Mouse (Mus musculus): ENCODE data around the gene Tekt1. TPM values are rescaled to one million over a fixed set of nuclear protein-coding genes. Genes with fewer than 3 reads are reported as not detected.
A peak's percentile ranks its signal among the peaks of the same experiment; 100 is the strongest.

Gene Tekt1
- polyA plus RNA-seq (2012; rRNA removed) (not detected in 2 replicates), polyA plus RNA-seq (2014; fragmentation: Nextera tagmentation; extraction: Ambion mirVana) (not detected in 2 replicates)

GRCm38 (mm10) chr11:72362347-72362741, at the start of gene Tekt1:
Tekt1 (minus strand) TSS chr11:72362442.
- DNase-seq (ENCODE audit: low read depth in 3 of 3, low spot score in 3 of 3) (no peak), ATAC-seq (ENCODE audit: insufficient read depth) (no peak)
- Histone ChIP-seq H3K27ac (no peak within 1 kb of the TSS), H3K4me3 (ENCODE audit: insufficient read depth in 1 of 2, low read depth in 2 of 2, low read length in 2 of 2) (peak within 1 kb of the TSS; percentile 34 to 39), H3K4me2 (ENCODE audit: low read depth) (peak within 1 kb of the TSS; percentile 64), H3K9ac (replicated peaks) (no peak within 1 kb of the TSS), H3K27me3 (ENCODE audit: control insufficient read depth, insufficient read depth, low read length) (peaks cover 4% of the 10 kb centered on the region; the same call in 1 of the 2 replicates), H3K4me1 (replicated peaks; ENCODE audit: control insufficient read depth in 2 of 2, insufficient read depth in 2 of 2, low read length in 1 of 2) (no peaks in the 10 kb centered on the region), H3K9me3 (ENCODE audit: control insufficient read depth, low read length) (no peaks in the 10 kb centered on the region), H3K36me3 (replicated peaks; ENCODE audit: control insufficient read depth, insufficient read depth, low read depth) (no peaks in the 10 kb centered on the region)
- WGBS (ENCODE audit: insufficient replicate concordance): 24% methylated on average over 10 of the region's 10 CpGs
- TF ChIP-seq CTCF (IDR thresholded peaks at IDR 0.05; ENCODE audit: low read depth): no peak
- no peak for TF ChIP-seq EP300 (IDR thresholded peaks at IDR 0.05; ENCODE audit: low read depth)

- TF ChIP-seq CTCF (IDR thresholded peaks at IDR 0.05; ENCODE audit: low read depth) (no peak), EP300 (IDR thresholded peaks at IDR 0.05; ENCODE audit: low read depth) (no peak)
- H3K9me3 ChIP-seq (ENCODE audit: control insufficient read depth, low read length): no peaks in the 10 kb centered on the region
- ATAC-seq (ENCODE audit: insufficient read depth) (no peak), DNase-seq (ENCODE audit: low read depth in 3 of 3, low spot score in 3 of 3) (no peak)
- peak overlapping the region; percentile 84 for H3K4me2 ChIP-seq (ENCODE audit: low read depth)
- 40% methylated on average over 9 of the region's 9 CpGs for WGBS (ENCODE audit: insufficient replicate concordance)
- no peaks in the 10 kb centered on the region for H3K36me3 ChIP-seq (replicated peaks; ENCODE audit: control insufficient read depth, insufficient read depth, low read depth)
- H3K4me1 ChIP-seq (replicated peaks; ENCODE audit: control insufficient read depth in 2 of 2, insufficient read depth in 2 of 2, low read length in 1 of 2): peaks cover 15 to 42% of the 10 kb centered on the region in 2 experiments
- H3K9ac ChIP-seq (replicated peaks): no peak overlapping the region
- peaks cover 4% of the 10 kb centered on the region for H3K27me3 ChIP-seq (ENCODE audit: control insufficient read depth, insufficient read depth, low read length)
- H3K4me3 ChIP-seq (ENCODE audit: insufficient read depth in 1 of 2, low read depth in 2 of 2, low read length in 2 of 2): peak overlapping the region in 1 of 2 experiments; percentile 58; a peak in 2 of 4 replicates
- no peak overlapping the region for H3K27ac ChIP-seq
Observed at GRCm38 (mm10) chr11:72411945-72412344, 49.7 kb upstream of the Tekt1 start.

GRCm38 (mm10) chr11:72411093-72411921, 49.1 kb upstream of the Tekt1 start, which contains the start of gene Smtnl2:
Smtnl2 (minus strand) TSS chr11:72411713.
- peak within 1 kb of the TSS; percentile 84 for H3K4me2 ChIP-seq (ENCODE audit: low read depth)
- no peak for TF ChIP-seq EP300 (IDR thresholded peaks at IDR 0.05; ENCODE audit: low read depth)
- TF ChIP-seq CTCF (IDR thresholded peaks at IDR 0.05; ENCODE audit: low read depth): peak; percentile 44
- H3K4me3 ChIP-seq (ENCODE audit: insufficient read depth in 1 of 2, low read depth in 2 of 2, low read length in 2 of 2): peak within 1 kb of the TSS; percentile 42 to 58
- H3K9ac ChIP-seq (replicated peaks): no peak within 1 kb of the TSS
- no peak within 1 kb of the TSS for H3K27ac ChIP-seq
- H3K9me3 ChIP-seq (ENCODE audit: control insufficient read depth, low read length): no peaks in the 10 kb centered on the region
- H3K27me3 ChIP-seq (ENCODE audit: control insufficient read depth, insufficient read depth, low read length): peaks cover 4% of the 10 kb centered on the region
- under 1% methylated on average over 84 of the region's 86 CpGs for WGBS (ENCODE audit: insufficient replicate concordance)
- ATAC-seq (ENCODE audit: insufficient read depth) (peak; percentile 78), DNase-seq (ENCODE audit: low read depth in 3 of 3, low spot score in 3 of 3) (peak; percentile 43 to 54 (median 43))
- peaks cover 15 to 38% of the 10 kb centered on the region in 2 experiments for H3K4me1 ChIP-seq (replicated peaks; ENCODE audit: control insufficient read depth in 2 of 2, insufficient read depth in 2 of 2, low read length in 1 of 2)
- no peaks in the 10 kb centered on the region for H3K36me3 ChIP-seq (replicated peaks; ENCODE audit: control insufficient read depth, insufficient read depth, low read depth)

- Histone ChIP-seq H3K27me3 (ENCODE audit: control insufficient read depth, insufficient read depth, low read length) (peaks cover 4% of the 10 kb centered on the region), H3K4me1 (replicated peaks; ENCODE audit: control insufficient read depth in 2 of 2, insufficient read depth in 2 of 2, low read length in 1 of 2) (peaks cover 12 to 33% of the 10 kb centered on the region in 2 experiments), H3K9ac (replicated peaks) (no peak overlapping the region), H3K36me3 (replicated peaks; ENCODE audit: control insufficient read depth, insufficient read depth, low read depth) (no peaks in the 10 kb centered on the region), H3K4me3 (ENCODE audit: insufficient read depth in 1 of 2, low read depth in 2 of 2, low read length in 2 of 2) (peak overlapping the region; percentile 42 to 58), H3K4me2 (ENCODE audit: low read depth) (peak overlapping the region; percentile 84), H3K27ac (no peak overlapping the region), H3K9me3 (ENCODE audit: control insufficient read depth, low read length) (no peaks in the 10 kb centered on the region)
- WGBS (ENCODE audit: insufficient replicate concordance): 4% methylated on average over 25 of the region's 25 CpGs
- TF ChIP-seq CTCF (IDR thresholded peaks at IDR 0.05; ENCODE audit: low read depth) (no peak), EP300 (IDR thresholded peaks at IDR 0.05; ENCODE audit: low read depth) (no peak)
- DNase-seq (ENCODE audit: low read depth in 3 of 3, low spot score in 3 of 3) (no peak), ATAC-seq (ENCODE audit: insufficient read depth) (peak; percentile 27; the same call in 1 of the 2 replicates)
Observed at GRCm38 (mm10) chr11:72410521-72411092, 48.4 kb upstream of the Tekt1 start.

Measured in liver, embryonic 14.5 days (tissue).